Mouse (Mus musculus) ES-E14 (cell line): ENCODE data around the gene Zfp704. TPM values are rescaled to one million over a fixed set of nuclear protein-coding genes. Genes with fewer than 3 reads are reported as not detected.

Experiments used
- DNase-seq: peaks from one replicate; pipeline ENCODE4 v3.0.0-alpha.2; 2013; ENCODE audit warnings: low read depth, low spot score
- H3K27ac ChIP-seq: 2 replicates; pipeline ENCODE4 v1.5.1; 2012; ENCODE audit warnings: low read depth, mild to moderate bottlenecking, low read length, moderate library complexity, mixed read lengths; ENCODE audit not compliant: poor library complexity, insufficient read depth, severe bottlenecking
- H3K36me3 ChIP-seq: 2 replicates; pipeline ENCODE4 v1.6.1; 2012; ENCODE audit warnings: mild to moderate bottlenecking, low read length, moderate library complexity, mixed read lengths; ENCODE audit not compliant: control insufficient read depth, poor library complexity, insufficient read depth, severe bottlenecking
- H3K4me1 ChIP-seq, 2 experiments: fragments of 150-350 bp in 1 of 2; sonication (generic) in 1 of 2; 2 replicates each; pipeline ENCODE4 v1.6.1; 2012; ENCODE audit warnings: low read length in 2 of 2, mild to moderate bottlenecking in 1 of 2, mixed read lengths in 1 of 2; ENCODE audit not compliant: control insufficient read depth in 2 of 2, insufficient read depth in 2 of 2, poor library complexity in 1 of 2
- H3K4me3 ChIP-seq, 2 experiments: fragments of 150-350 bp in 1 of 2; sonication (generic) in 1 of 2; 2 replicates each; pipeline ENCODE4 v1.5.1; 2012; ENCODE audit warnings: low read length in 2 of 2, low read depth in 1 of 2, mild to moderate bottlenecking in 1 of 2, mixed read lengths in 1 of 2; ENCODE audit not compliant: insufficient read depth in 1 of 2, poor library complexity in 1 of 2, severe bottlenecking in 1 of 2
- H3K9ac ChIP-seq: 2 replicates; pipeline ENCODE4 v1.6.1; 2012; ENCODE audit warnings: low read depth, mild to moderate bottlenecking, low read length, mixed read lengths; ENCODE audit not compliant: poor library complexity, insufficient read depth, severe bottlenecking
- H3K9me3 ChIP-seq: fragments of 150-350 bp; sonication (generic); 2 replicates; pipeline ENCODE4 v1.6.1; 2012; ENCODE audit warnings: low read depth, mild to moderate bottlenecking, low read length; ENCODE audit not compliant: control insufficient read depth, insufficient read depth
- CHD2 ChIP-seq: IDR thresholded peaks from 2 replicates; pipeline ENCODE4 v1.6.1; 2014; ENCODE audit warnings: mild to moderate bottlenecking, low read depth, low read length, inconsistent platforms
- HCFC1 ChIP-seq: IDR thresholded peaks from 2 replicates; pipeline ENCODE4 v1.6.1; 2012; ENCODE audit warnings: low read length, inconsistent platforms, borderline replicate concordance; ENCODE audit not compliant: insufficient read depth
- MAFK ChIP-seq: IDR thresholded peaks from 2 replicates; pipeline ENCODE4 v1.6.1; 2014; ENCODE audit warnings: mild to moderate bottlenecking, low read depth, low read length, inconsistent platforms; ENCODE audit not compliant: insufficient read depth
- ZC3H11A ChIP-seq: IDR thresholded peaks from 2 replicates; pipeline ENCODE4 v1.6.1; 2012; ENCODE audit warnings: low read depth, mild to moderate bottlenecking, inconsistent platforms, low read length, borderline replicate concordance
- ZNF384 ChIP-seq: IDR thresholded peaks from 2 replicates; pipeline ENCODE4 v1.6.1; 2012; ENCODE audit warnings: low read depth, low read length, inconsistent platforms
- in situ Hi-C, 2 experiments: fragments of 600-800 bp; cut with MboI; formaldehyde crosslinking; loops; one replicate each; pipeline ENCODE4 v1.15.1; 2025; ENCODE audit warnings: low sequenced_read_pairs in 2 of 2, inconsistent platforms in 1 of 2; ENCODE audit not compliant: unreplicated experiment in 2 of 2
- total RNA-seq: library from RNA; depleted of rRNA; stranded (reverse); fragments of 300-350 nt; gene quantifications from 2 replicates; pipeline ENCODE4 v1.2.3, GENCODE M21; 2012

Gene Zfp704
- total RNA-seq, 1 experiment, result 11.4 TPM

DNA sequence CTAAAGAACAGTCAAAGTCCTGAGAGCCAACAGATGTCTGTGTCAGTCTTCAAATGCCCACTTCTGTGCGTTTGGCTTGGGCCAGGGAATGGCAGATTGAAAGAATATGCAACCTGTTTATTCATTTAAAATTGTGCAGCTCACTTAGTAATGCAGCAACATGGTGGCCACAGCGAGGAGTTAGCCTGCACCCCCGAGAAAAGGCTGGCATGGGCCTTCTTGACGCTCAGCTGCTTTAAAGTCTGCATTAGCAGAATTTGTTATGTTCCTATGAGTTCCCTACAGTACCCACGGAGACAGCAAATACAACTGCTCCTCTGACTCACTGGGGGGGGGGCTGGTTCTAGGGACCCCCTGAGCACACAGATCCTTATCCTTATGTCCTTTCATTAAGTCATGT lies 184.2 kb downstream of the Zfp704 start:
- H3K4me1 ChIP-seq, result no peaks in the 10 kb centered on the region
- TF ChIP-seq ZNF384 (no peak), CHD2 (no peak), HCFC1 (no peak), ZC3H11A (no peak), MAFK (no peak)
- no peaks in the 10 kb centered on the region for H3K9me3 ChIP-seq
- no peak for DNase-seq
- H3K36me3 ChIP-seq, result no peaks in the 10 kb centered on the region
- in situ Hi-C loops, result no loop called here
- H3K4me3 ChIP-seq, result no peak overlapping the region
- H3K27ac ChIP-seq, result no peak overlapping the region
- H3K9ac ChIP-seq, result no peak overlapping the region

DNA sequence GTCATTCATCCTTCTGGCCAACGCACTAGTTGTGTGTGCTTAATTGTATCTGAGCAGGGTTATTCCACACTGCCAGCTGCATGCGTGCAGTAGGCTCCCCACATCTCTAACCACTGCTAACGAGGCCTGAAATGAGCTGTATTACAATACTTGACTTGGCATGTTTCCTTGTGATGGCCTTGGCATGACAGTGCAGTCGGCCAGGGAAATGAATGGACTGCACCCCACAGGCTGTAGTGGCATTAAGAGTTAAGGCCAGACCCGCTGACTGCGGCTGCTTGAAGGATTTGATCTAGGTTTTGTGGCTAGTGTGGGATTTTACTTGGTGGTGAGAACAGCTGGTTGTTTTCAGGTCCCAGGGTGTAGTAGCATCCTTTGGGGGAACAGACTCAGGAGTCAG lies 185.2 kb downstream of the Zfp704 start:
- H3K27ac ChIP-seq, result no peak overlapping the region; the same call in 1 of the 2 replicates
- no peak for DNase-seq
- H3K4me1 ChIP-seq, result no peaks in the 10 kb centered on the region
- no peak overlapping the region for H3K9ac ChIP-seq
- TF ChIP-seq CHD2, result no peak
- in situ Hi-C loops, result no loop called here
- no peaks in the 10 kb centered on the region for H3K36me3 ChIP-seq
- H3K9me3 ChIP-seq, result no peaks in the 10 kb centered on the region
- H3K4me3 ChIP-seq, result no peak overlapping the region

DNA sequence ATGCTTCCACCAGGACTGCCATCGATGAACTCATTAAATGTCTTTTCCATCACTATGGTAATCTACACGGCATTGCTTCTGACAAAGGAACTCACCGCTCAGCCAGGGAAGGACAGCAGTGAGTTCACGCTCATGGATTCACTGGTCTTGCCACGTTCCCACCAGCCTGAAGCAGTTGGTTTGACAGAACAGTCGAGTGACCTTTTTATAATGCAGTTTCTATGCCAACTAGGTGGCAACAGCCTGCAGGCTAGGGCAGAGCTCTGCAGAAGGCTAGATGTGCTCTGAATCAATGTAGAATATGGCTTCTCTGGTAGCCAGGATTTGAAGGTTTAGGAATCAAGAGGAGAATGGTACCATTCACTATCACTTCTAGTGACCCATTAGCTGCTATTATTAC lies 186.2 kb downstream of the Zfp704 start:
- H3K9me3 ChIP-seq, result no peaks in the 10 kb centered on the region
- no peaks in the 10 kb centered on the region for H3K36me3 ChIP-seq
- TF ChIP-seq CHD2 (no peak), ZC3H11A (no peak), ZNF384 (no peak), HCFC1 (no peak), MAFK (no peak)
- no peak overlapping the region for H3K9ac ChIP-seq
- in situ Hi-C loops, result no loop called here
- no peak overlapping the region for H3K27ac ChIP-seq
- H3K4me1 ChIP-seq, result no peaks in the 10 kb centered on the region
- H3K4me3 ChIP-seq, result no peak overlapping the region
- no peak for DNase-seq

DNA sequence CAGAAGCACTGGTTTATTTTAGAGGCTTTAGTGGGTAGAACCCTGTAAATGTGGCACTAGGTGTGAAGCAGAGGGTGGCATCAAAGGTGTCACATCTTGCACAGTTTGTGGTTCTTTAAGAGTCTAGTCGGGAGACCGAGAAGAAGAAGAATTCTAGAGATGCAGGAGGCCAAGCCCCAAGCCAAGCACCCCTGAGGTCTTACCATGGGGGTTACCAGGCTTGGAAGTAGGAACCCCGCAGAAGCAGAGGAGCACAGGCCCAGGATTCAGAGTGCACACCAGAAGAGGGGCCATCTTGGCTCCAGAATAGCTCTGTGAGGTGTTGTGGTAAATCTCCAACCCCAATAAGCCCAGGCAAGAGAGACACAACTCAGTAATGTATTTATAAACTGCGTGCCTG lies 201.0 kb downstream of the Zfp704 start:
- in situ Hi-C loops, result no loop called here
- Histone ChIP-seq H3K4me3 (no peak overlapping the region), H3K9me3 (no peaks in the 10 kb centered on the region), H3K9ac (no peak overlapping the region), H3K36me3 (no peaks in the 10 kb centered on the region), H3K4me1 (peaks cover 0 to 2% of the 10 kb centered on the region in 2 experiments; a peak in 1 of 4 replicates), H3K27ac (no peak overlapping the region)
- no peak for DNase-seq
- TF ChIP-seq ZC3H11A, result no peak
- TF ChIP-seq CHD2, result no peak
- TF ChIP-seq ZNF384, result no peak
- TF ChIP-seq MAFK, result no peak
- no peak for TF ChIP-seq HCFC1

DNA sequence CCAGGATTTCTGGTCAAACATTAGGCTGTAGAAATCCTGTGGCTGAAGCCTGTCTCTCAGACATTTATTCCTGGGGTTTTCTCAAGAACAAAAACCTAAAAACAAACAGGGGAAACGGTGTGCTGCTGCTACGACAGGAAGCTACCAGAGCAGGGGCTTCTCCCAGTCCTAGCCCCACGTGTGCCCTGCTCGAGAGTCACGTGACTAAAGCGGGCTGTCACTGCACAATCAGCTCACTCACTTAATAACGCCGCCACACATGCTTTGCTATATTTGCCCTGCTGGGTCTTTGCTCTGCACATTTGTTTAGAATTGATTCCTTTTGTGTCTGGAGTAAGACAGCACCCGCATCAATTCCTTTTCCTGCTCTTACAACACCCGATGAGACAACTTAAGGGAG lies 202.1 kb downstream of the Zfp704 start:
- Histone ChIP-seq H3K9me3 (no peaks in the 10 kb centered on the region), H3K4me3 (no peak overlapping the region), H3K9ac (no peak overlapping the region), H3K27ac (no peak overlapping the region), H3K4me1 (peaks cover 0 to 2% of the 10 kb centered on the region in 2 experiments; a peak in 1 of 4 replicates), H3K36me3 (no peaks in the 10 kb centered on the region)
- no peak for TF ChIP-seq ZNF384
- in situ Hi-C loops, result no loop called here
- DNase-seq, result no peak
